Mouse (Mus musculus) Muller cell, postnatal 12 days (primary cell): Measurements from ENCODE around the gene Slc16a12.
A peak's percentile ranks its signal among the peaks of the same experiment; 100 is the strongest.
"Not testable (repeated sequence)": the region's sequence is repeated elsewhere in the genome, so short reads cannot be mapped to it uniquely, and the experiment has no call there.

ENCODE experiments used
- DNase-seq: peaks from one replicate; pipeline ENCODE4 v3.0.0-alpha.2; 2015; ENCODE audit errors: inconsistent ontology term

Slc16a12 gene

DNA sequence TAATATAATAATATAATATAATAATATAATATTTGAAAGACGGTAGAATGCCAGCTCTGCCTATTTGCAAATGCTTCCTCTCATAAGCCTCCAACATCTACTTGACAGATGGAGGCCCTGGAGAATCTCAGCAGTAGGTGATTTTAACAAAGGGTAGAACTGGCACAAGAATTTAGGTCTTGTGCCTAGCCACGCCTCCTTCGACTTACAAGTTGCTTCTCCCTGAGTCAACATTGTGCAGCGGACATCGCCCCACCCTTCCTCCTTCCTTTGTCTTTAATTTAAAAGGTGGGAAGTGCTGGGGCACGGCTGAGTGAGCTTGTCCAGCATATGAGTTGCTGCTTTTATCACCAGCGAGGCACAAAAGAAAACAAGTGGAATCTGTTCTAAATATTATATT lies 73.6 kb downstream of the Slc16a12 start:
- peak; percentile 31 for DNase-seq

GRCm38 (mm10) chr19:34666127-34666526 lies 81.0 kb downstream of the Slc16a12 start:
- peak; percentile 65 for DNase-seq

- no peak for DNase-seq
Observed at GRCm38 (mm10) chr19:34662740-34663139, 84.3 kb downstream of the Slc16a12 start.

DNA sequence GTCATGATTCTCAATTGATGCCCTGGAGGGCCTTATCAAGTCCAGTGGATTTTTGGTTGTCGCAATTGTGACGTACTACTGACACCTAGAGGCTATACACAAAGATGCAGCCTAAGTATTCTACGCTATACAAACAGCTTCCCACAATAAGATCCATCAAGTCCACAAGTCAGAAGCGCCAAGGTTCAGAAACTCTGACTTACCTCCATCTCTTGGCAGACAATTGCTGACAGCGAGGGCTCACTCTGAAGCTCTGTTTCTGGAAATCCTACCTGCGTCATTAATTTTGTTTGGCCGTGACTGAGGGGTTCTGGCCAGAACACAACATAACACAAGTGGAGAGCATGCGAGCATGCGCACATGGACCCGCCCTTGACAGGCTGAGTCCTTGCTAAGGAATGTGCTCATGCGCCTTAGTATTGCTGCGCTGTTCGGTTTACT lies 85.0 kb downstream of the Slc16a12 start:
- DNase-seq: peak; percentile 81

DNA sequence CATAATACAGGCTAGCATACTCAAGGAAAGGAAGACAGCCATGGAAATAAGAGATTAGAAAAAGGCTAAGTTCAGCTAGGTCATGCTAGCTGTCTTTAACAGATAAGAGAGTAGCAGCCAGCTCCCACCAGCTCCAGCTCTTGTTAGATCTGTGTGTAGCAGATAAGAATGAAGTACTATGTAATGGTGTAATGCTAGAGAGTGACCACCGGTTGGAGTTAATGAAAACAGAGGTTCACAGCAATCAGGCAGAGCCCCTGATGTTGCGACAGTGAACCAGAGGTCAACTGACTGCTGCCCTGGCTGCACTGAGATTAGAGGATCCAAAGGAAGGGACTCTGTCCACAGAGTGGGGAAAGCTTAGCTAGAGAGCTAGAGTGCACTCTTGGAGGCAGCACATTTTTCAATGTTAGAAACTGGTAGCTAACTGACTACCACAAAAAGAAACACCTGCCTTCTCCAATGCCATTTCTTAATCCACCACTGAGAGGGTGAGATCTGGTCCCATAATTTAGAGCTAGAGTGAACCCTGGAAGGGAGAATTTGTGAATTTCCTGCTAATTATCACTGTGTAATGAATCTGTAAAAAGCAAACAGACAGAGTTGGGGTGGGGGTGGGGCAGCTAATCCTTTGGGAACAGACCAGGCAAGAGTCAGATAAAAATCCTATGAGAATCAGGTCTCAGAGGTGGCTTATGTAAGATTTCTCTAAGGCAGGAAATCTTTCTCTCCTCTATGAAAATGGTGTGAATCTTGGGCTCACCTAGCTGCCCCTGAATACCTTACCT lies 90.4 kb downstream of the Slc16a12 start:
- no peak for DNase-seq

DNA sequence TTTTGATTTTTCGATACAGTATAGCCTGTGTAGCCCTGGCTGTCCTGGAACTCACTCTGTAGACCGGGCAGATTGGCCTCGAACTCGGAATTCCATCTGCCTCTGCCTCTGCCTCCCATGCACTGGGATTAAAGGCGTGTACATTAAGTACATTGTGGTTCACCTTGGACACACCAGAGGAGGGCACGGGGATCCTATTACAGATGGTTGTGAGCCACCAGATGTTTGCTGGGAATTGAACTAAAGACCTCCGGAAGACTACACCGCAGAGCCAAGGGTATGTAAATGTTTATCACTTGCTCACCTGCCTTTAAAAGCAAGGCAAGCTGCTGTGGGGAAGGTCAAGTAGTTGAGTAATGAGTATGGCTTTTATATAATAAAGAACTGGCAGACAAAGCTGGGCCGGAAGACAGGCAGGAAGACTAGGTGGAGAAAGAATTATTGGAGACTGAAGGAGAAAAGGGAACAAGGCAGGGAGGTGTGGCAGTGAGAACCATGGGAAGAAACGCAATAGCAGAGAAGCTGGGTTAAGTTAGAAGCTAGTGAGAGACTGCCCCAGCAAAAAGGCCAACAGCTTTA lies 91.8 kb downstream of the Slc16a12 start:
- DNase-seq: no peak

GRCm38 (mm10) chr19:34650997-34651396 lies 96.1 kb downstream of the Slc16a12 start:
- DNase-seq: no peak

GRCm38 (mm10) chr19:34650276-34650675 lies 96.8 kb downstream of the Slc16a12 start:
- DNase-seq: no peak

DNA sequence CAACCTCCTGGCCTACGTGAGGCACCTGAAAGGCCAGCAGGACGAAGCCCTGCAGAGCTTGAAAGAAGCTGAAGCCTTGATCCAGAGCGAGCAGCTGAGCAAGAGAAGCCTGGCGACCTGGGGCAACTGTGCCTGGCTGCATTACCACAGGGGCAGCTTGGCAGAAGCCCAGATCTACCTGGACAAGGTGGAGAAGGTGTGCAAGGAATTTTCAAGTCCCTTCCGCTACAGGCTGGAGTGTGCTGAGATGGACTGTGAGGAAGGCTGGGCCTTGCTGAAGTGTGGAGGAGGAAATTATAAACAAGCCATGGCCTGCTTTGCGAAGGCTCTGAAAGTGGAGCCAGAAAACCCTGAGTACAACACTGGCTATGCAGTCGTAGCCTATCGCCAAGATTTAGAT lies 99.5 kb downstream of the Slc16a12 start:
- not testable (repeated sequence) for DNase-seq

DNA sequence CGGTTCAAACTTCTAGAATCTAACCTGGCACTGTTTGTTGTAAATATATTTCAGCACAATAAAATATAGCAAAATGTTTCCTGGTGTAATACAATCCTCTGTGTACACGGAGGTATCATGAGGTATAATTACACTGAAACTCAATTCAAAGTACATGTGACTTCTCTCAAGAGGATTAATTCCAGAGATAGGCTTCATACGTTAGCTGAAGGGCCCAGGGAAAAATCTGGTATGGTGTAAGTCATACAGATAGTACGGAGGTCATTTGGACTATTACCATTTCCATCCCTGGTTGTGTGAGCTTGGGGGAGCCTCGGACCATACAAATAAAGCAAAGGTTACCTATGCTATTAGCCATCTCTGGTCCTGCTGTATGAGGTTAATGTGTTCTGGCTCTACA lies 104.5 kb downstream of the Slc16a12 start:
- no peak for DNase-seq

GRCm38 (mm10) chr19:34640623-34641022 lies 106.5 kb downstream of the Slc16a12 start, which contains the start of the genes Ifit1bl2 and Ifit1:
TSS of gene Ifit1bl2 (minus strand) at chr19:34640743.
TSS of gene Ifit1 (plus strand) at chr19:34640871.
- peak; percentile 44 for DNase-seq

DNA sequence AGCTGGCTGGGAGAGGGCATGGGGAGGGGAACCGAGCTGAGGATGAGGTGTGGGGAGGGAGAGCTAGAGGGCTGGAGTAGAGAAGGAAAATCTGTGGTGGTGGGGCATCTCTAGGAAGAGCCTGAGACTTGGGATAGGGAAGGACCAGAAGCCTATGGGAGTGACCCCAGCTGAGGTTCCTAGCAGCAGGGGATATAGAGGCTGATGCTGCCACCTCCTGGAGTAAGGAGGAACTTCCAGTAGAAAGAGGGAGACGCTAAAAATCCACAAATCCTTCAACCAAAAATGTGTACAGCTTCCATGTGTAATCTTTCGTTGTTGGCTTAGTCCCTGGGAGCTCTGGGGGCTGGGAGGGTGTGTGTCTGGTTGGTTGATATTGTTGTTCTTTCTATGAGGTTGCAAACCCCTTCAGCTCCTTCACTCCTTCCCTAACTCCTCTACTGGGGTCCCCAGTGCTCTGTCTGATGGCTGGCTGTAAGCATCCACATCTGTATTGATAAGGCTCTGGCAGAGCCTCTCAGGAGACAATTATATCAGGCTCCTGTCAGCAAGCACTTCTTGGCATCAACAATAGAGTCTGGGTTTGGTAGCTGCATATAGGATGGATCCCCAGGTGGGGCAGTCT lies 110.0 kb downstream of the Slc16a12 start:
- DNase-seq: peak; percentile 31

- DNase-seq: no peak
Observed at GRCm38 (mm10) chr19:34633484-34633883, 113.6 kb downstream of the Slc16a12 start.

DNA sequence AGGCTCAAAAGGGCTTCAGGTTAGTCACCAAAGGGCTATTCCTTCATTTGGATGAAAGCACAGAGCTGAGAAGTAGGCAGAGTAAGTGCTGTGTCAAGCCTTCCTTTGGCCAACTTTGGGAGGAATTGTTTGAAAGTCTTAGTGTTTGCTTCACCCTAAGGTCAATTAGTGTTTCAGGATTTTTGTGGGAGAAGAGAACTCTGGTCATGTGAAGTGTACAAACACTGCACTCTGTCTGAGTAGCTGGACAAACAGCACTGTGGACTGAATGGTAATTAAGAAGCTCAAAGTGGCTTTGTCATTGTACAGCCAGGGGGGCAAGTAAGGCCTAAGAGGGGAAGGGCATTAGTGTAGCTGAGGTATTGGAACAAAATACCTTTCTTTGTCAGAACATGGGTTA lies 115.6 kb downstream of the Slc16a12 start:
- DNase-seq: no peak

- no peak for DNase-seq
Observed at GRCm38 (mm10) chr19:34627496-34627895, 119.6 kb downstream of the Slc16a12 start.

- no peak for DNase-seq
Observed at GRCm38 (mm10) chr19:34624663-34625062, 122.4 kb downstream of the Slc16a12 start.

DNA sequence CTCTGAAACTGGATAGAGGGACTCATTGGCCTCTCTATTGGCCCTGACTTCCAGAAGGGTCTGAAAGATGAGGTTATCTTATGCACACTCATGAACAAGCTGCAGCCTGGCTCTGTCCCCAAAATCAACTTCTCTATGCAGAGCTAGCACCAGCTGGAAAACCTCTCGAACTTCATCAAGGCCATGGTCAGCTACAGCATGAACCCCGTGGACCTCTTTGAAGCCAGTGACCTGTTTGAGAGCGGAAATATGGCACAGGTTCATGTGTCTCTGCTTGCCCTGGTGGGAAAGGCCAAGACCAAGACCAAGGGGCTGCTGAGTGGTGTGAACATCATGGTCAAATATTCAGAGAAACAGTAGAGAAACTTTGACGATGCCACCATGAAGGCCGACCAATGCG lies 123.3 kb downstream of the Slc16a12 start:
- no peak for DNase-seq

GRCm38 (mm10) chr19:34620871-34621270 lies 126.2 kb downstream of the Slc16a12 start:
- DNase-seq: peak; percentile 52
